Mouse (Mus musculus) right cerebral cortex, postnatal 25 days (tissue): Measurements from ENCODE around the gene Cadps.

ENCODE experiments used
- DNase-seq: peaks from one replicate; pipeline ENCODE4 v3.0.0; 2022

Cadps gene

GRCm38 (mm10) chr14:12338811-12339565 is 483.9 kb downstream of the Cadps start:
- no peak for DNase-seq

GRCm38 (mm10) chr14:12337998-12338809 is 484.7 kb downstream of the Cadps start:
- DNase-seq: no peak

- DNase-seq: no peak
Measured at GRCm38 (mm10) chr14:12337421-12337997, 485.4 kb downstream of the Cadps start.

GRCm38 (mm10) chr14:12334925-12335324 is 488.0 kb downstream of the Cadps start:
- DNase-seq: no peak

GRCm38 (mm10) chr14:12333622-12334021 is 489.3 kb downstream of the Cadps start:
- DNase-seq: no peak
